Mouse (Mus musculus): ENCODE results near the gene Armcx4.

The Armcx4 gene

GRCm38 (mm10) chrX:134686267-134686666, at the start of gene Armcx4:
TSS of gene Armcx4 (plus strand) at chrX:134686519.
- Histone ChIP-seq H3K27me3 (ENCODE audit: control insufficient read depth, insufficient read depth, low read length, poor library complexity, severe bottlenecking) (no peaks in the 10 kb centered on the region), H3K36me3 (ENCODE audit: control insufficient read depth, insufficient read depth, low read length, poor library complexity, severe bottlenecking) (no peaks in the 10 kb centered on the region)
- DNase-seq (ENCODE audit: low read depth, low spot score), result peak; percentile 38

GRCm38 (mm10) chrX:134641000-134641760, 45.1 kb upstream of the Armcx4 start:
- no peaks in the 10 kb centered on the region for H3K27me3 ChIP-seq (ENCODE audit: control insufficient read depth, insufficient read depth, low read length, poor library complexity, severe bottlenecking)
- no peak for DNase-seq (ENCODE audit: low read depth, low spot score)
- H3K36me3 ChIP-seq (ENCODE audit: control insufficient read depth, insufficient read depth, low read length, poor library complexity, severe bottlenecking), result no peaks in the 10 kb centered on the region

- Histone ChIP-seq H3K36me3 (ENCODE audit: control insufficient read depth, insufficient read depth, low read length, poor library complexity, severe bottlenecking) (no peaks in the 10 kb centered on the region), H3K27me3 (ENCODE audit: control insufficient read depth, insufficient read depth, low read length, poor library complexity, severe bottlenecking) (no peaks in the 10 kb centered on the region)
- no peak for DNase-seq (ENCODE audit: low read depth, low spot score)
Measured at GRCm38 (mm10) chrX:134646338-134646737, 40.0 kb upstream of the Armcx4 start.

- no peak for DNase-seq (ENCODE audit: low read depth, low spot score)
- Histone ChIP-seq H3K36me3 (ENCODE audit: control insufficient read depth, insufficient read depth, low read length, poor library complexity, severe bottlenecking) (no peaks in the 10 kb centered on the region), H3K27me3 (ENCODE audit: control insufficient read depth, insufficient read depth, low read length, poor library complexity, severe bottlenecking) (no peaks in the 10 kb centered on the region)
Measured at GRCm38 (mm10) chrX:134647421-134647820, 38.9 kb upstream of the Armcx4 start.

GRCm38 (mm10) chrX:134648031-134648692, 38.2 kb upstream of the Armcx4 start:
- Histone ChIP-seq H3K36me3 (ENCODE audit: control insufficient read depth, insufficient read depth, low read length, poor library complexity, severe bottlenecking) (no peaks in the 10 kb centered on the region), H3K27me3 (ENCODE audit: control insufficient read depth, insufficient read depth, low read length, poor library complexity, severe bottlenecking) (no peaks in the 10 kb centered on the region)
- DNase-seq (ENCODE audit: low read depth, low spot score), result peak; percentile 80

GRCm38 (mm10) chrX:134652061-134652460, 34.3 kb upstream of the Armcx4 start:
- Histone ChIP-seq H3K27me3 (ENCODE audit: control insufficient read depth, insufficient read depth, low read length, poor library complexity, severe bottlenecking) (no peaks in the 10 kb centered on the region), H3K36me3 (ENCODE audit: control insufficient read depth, insufficient read depth, low read length, poor library complexity, severe bottlenecking) (no peaks in the 10 kb centered on the region)
- no peak for DNase-seq (ENCODE audit: low read depth, low spot score)

GRCm38 (mm10) chrX:134661586-134661985, 24.7 kb upstream of the Armcx4 start:
- H3K36me3 ChIP-seq (ENCODE audit: control insufficient read depth, insufficient read depth, low read length, poor library complexity, severe bottlenecking), result no peaks in the 10 kb centered on the region
- no peaks in the 10 kb centered on the region for H3K27me3 ChIP-seq (ENCODE audit: control insufficient read depth, insufficient read depth, low read length, poor library complexity, severe bottlenecking)
- no peak for DNase-seq (ENCODE audit: low read depth, low spot score)

- Histone ChIP-seq H3K27me3 (ENCODE audit: control insufficient read depth, insufficient read depth, low read length, poor library complexity, severe bottlenecking) (no peaks in the 10 kb centered on the region), H3K36me3 (ENCODE audit: control insufficient read depth, insufficient read depth, low read length, poor library complexity, severe bottlenecking) (no peaks in the 10 kb centered on the region)
- DNase-seq (ENCODE audit: low read depth, low spot score), result no peak
Measured at GRCm38 (mm10) chrX:134675022-134675421, 11.3 kb upstream of the Armcx4 start.

- no peaks in the 10 kb centered on the region for H3K27me3 ChIP-seq (ENCODE audit: control insufficient read depth, insufficient read depth, low read length, poor library complexity, severe bottlenecking)
Measured at GRCm38 (mm10) chrX:134675959-134676358, 10.4 kb upstream of the Armcx4 start.

GRCm38 (mm10) chrX:134684936-134685335, 1.4 kb upstream of the Armcx4 start:
- no peak for DNase-seq (ENCODE audit: low read depth, low spot score)
- Histone ChIP-seq H3K27me3 (ENCODE audit: control insufficient read depth, insufficient read depth, low read length, poor library complexity, severe bottlenecking) (no peaks in the 10 kb centered on the region), H3K36me3 (ENCODE audit: control insufficient read depth, insufficient read depth, low read length, poor library complexity, severe bottlenecking) (no peaks in the 10 kb centered on the region)

More at GRCm38 (mm10) chrX:134675959-134676358, 10.4 kb upstream of the Armcx4 start:
- no peaks in the 10 kb centered on the region for H3K36me3 ChIP-seq (ENCODE audit: control insufficient read depth, insufficient read depth, low read length, poor library complexity, severe bottlenecking)
- no peak for DNase-seq (ENCODE audit: low read depth, low spot score)

GRCm38 (mm10) chrX:134686739-134687171, 436 bp downstream of the Armcx4 start:
- Histone ChIP-seq H3K36me3 (ENCODE audit: control insufficient read depth, insufficient read depth, low read length, poor library complexity, severe bottlenecking) (no peaks in the 10 kb centered on the region), H3K27me3 (ENCODE audit: control insufficient read depth, insufficient read depth, low read length, poor library complexity, severe bottlenecking) (no peaks in the 10 kb centered on the region)
- peak; percentile 0 for DNase-seq (ENCODE audit: low read depth, low spot score)

GRCm38 (mm10) chrX:134689676-134690075, 3.4 kb downstream of the Armcx4 start:
- Histone ChIP-seq H3K27me3 (ENCODE audit: control insufficient read depth, insufficient read depth, low read length, poor library complexity, severe bottlenecking) (no peaks in the 10 kb centered on the region), H3K36me3 (ENCODE audit: control insufficient read depth, insufficient read depth, low read length, poor library complexity, severe bottlenecking) (no peaks in the 10 kb centered on the region)
- DNase-seq (ENCODE audit: low read depth, low spot score), result no peak

GRCm38 (mm10) chrX:134690871-134691539, 4.7 kb downstream of the Armcx4 start:
- no peaks in the 10 kb centered on the region for H3K36me3 ChIP-seq (ENCODE audit: control insufficient read depth, insufficient read depth, low read length, poor library complexity, severe bottlenecking)
- H3K27me3 ChIP-seq (ENCODE audit: control insufficient read depth, insufficient read depth, low read length, poor library complexity, severe bottlenecking), result no peaks in the 10 kb centered on the region
- no peak for DNase-seq (ENCODE audit: low read depth, low spot score)

- H3K36me3 ChIP-seq (ENCODE audit: control insufficient read depth, insufficient read depth, low read length, poor library complexity, severe bottlenecking), result no peaks in the 10 kb centered on the region
- H3K27me3 ChIP-seq (ENCODE audit: control insufficient read depth, insufficient read depth, low read length, poor library complexity, severe bottlenecking), result no peaks in the 10 kb centered on the region
- DNase-seq (ENCODE audit: low read depth, low spot score), result no peak
Measured at GRCm38 (mm10) chrX:134691540-134691935, 5.2 kb downstream of the Armcx4 start.

- no peaks in the 10 kb centered on the region for H3K27me3 ChIP-seq (ENCODE audit: control insufficient read depth, insufficient read depth, low read length, poor library complexity, severe bottlenecking)
- DNase-seq (ENCODE audit: low read depth, low spot score), result no peak
- H3K36me3 ChIP-seq (ENCODE audit: control insufficient read depth, insufficient read depth, low read length, poor library complexity, severe bottlenecking), result no peaks in the 10 kb centered on the region
Measured at GRCm38 (mm10) chrX:134716863-134717262, 30.5 kb downstream of the Armcx4 start.
